In genomic region chr14:6604551-6604950, GRCm38 (mm10) we compare ENCODE assay signal across 11 mouse cellular contexts. TPM values are rescaled to one million over a fixed set of nuclear protein-coding genes. Genes with fewer than 3 reads are reported as not detected.
DNase-seq lines count a peak whose midpoint lies in the region; ATAC-seq and TF ChIP-seq lines count a peak whose summit lies in the region.
"Not testable (repeated sequence)": the region's sequence is repeated elsewhere in the genome, so short reads cannot be mapped to it uniquely, and the experiment has no call there.
"Had no signal": no experiment of that assay in that cellular context is flagged by ENCODE, and none has a peak within 500 bp of the region (broad histone marks: within the 10 kb centered on the region; RNA-seq: fewer than 3 reads in every experiment).

No protein-coding gene starts in this region.

- H3K9me3 ChIP-seq in embryonic facial prominence, embryonic 15.5 days (replicated peaks); heart, embryonic 14.5 days (ENCODE audit: control insufficient read depth, low read length); intestine, postnatal 0 days (ENCODE audit: control insufficient read depth); lung, embryonic 16.5 days (ENCODE audit: control insufficient read depth, low read length); neural tube, embryonic 14.5 days (ENCODE audit: control insufficient read depth, low read length): not testable (repeated sequence)

- peak; percentile 2 for DNase-seq in adrenal gland, postnatal 14 days
- peak; percentile 2 to 5 for DNase-seq in left cerebral cortex, postnatal 36 days (ENCODE audit: low spot score in 2 of 2)
- DNase-seq in thymus, postnatal 36 days, result peak; percentile 1 to 3

- TF ChIP-seq CTCF in intestine, postnatal 0 days (IDR thresholded peaks at IDR 0.05; ENCODE audit: low read depth), result not testable (repeated sequence)

- 6% methylated on average over 20 of the region's 20 CpGs for WGBS in embryonic facial prominence, embryonic 15.5 days
- WGBS in heart, embryonic 14.5 days, result 6% methylated on average over 17 of the region's 20 CpGs
- WGBS in intestine, postnatal 0 days, result 5% methylated on average over 16 of the region's 20 CpGs
- WGBS in lung, embryonic 16.5 days, result 5% methylated on average over 20 of the region's 20 CpGs
- WGBS in neural tube, embryonic 14.5 days, result 11% methylated on average over 15 of the region's 20 CpGs

- H3K27me3 ChIP-seq in embryonic facial prominence, embryonic 15.5 days; heart, embryonic 14.5 days (ENCODE audit: control insufficient read depth, insufficient read depth, low read length); intestine, postnatal 0 days (replicated peaks; ENCODE audit: control insufficient read depth, insufficient read depth, low read length); lung, embryonic 16.5 days (ENCODE audit: control insufficient read depth, insufficient read depth, low read depth, low read length); neural tube, embryonic 14.5 days (ENCODE audit: control insufficient read depth, insufficient read depth, low read length): not testable (repeated sequence)

- H3K4me1 ChIP-seq in embryonic facial prominence, embryonic 15.5 days; heart, embryonic 14.5 days (ENCODE audit: control insufficient read depth in 2 of 2, insufficient read depth in 2 of 2, low read length in 2 of 2); intestine, postnatal 0 days (replicated peaks; ENCODE audit: control insufficient read depth, insufficient read depth, low read length); lung, embryonic 16.5 days (replicated peaks; ENCODE audit: control insufficient read depth, insufficient read depth, low read length); neural tube, embryonic 14.5 days (ENCODE audit: control insufficient read depth, insufficient read depth, low read length): not testable (repeated sequence)

- not testable (repeated sequence) for H3K27ac ChIP-seq in embryonic facial prominence, embryonic 15.5 days (replicated peaks); heart, embryonic 14.5 days (replicated peaks in 1 of 2; ENCODE audit: control insufficient read depth in 1 of 2, insufficient read depth in 1 of 2, low read depth in 2 of 2, low read length in 2 of 2); intestine, postnatal 0 days (ENCODE audit: low read depth, low read length); lung, embryonic 16.5 days (ENCODE audit: low read length); neural tube, embryonic 14.5 days (ENCODE audit: low read depth, low read length)

- H3K36me3 ChIP-seq in embryonic facial prominence, embryonic 15.5 days; heart, embryonic 14.5 days (ENCODE audit: control insufficient read depth, insufficient read depth, low read length); intestine, postnatal 0 days (ENCODE audit: control insufficient read depth, insufficient read depth); lung, embryonic 16.5 days (ENCODE audit: control insufficient read depth, insufficient read depth, low read length); neural tube, embryonic 14.5 days (ENCODE audit: control insufficient read depth, insufficient read depth, low read length): not testable (repeated sequence)

- H3K9ac ChIP-seq in embryonic facial prominence, embryonic 15.5 days; intestine, postnatal 0 days (ENCODE audit: low read depth, low read length); lung, embryonic 16.5 days (ENCODE audit: low read length); neural tube, embryonic 14.5 days (replicated peaks; ENCODE audit: low read depth, low read length): not testable (repeated sequence)
- H3K9ac ChIP-seq in heart, embryonic 14.5 days (ENCODE audit: low read length), result peak overlapping the region; percentile 46

- H3K4me2 ChIP-seq in embryonic facial prominence, embryonic 15.5 days (replicated peaks), result peak overlapping the region; percentile 67
- H3K4me2 ChIP-seq in heart, embryonic 14.5 days (ENCODE audit: low read length), result peak overlapping the region; percentile 63
- H3K4me2 ChIP-seq in intestine, postnatal 0 days (replicated peaks; ENCODE audit: low read depth), result peak overlapping the region; percentile 65
- H3K4me2 ChIP-seq in lung, embryonic 16.5 days (ENCODE audit: low read depth, low read length), result peak overlapping the region; percentile 60
- H3K4me2 ChIP-seq in neural tube, embryonic 14.5 days (ENCODE audit: low read depth, low read length), result peak overlapping the region; percentile 57

- intact Hi-C loops in left cerebral cortex, postnatal 36 days (cut with DNase I), result not testable (repeated sequence)

- H3K4me3 ChIP-seq in embryonic facial prominence, embryonic 15.5 days (replicated peaks), result peak overlapping the region; percentile 39
- H3K4me3 ChIP-seq in heart, embryonic 14.5 days (ENCODE audit: control insufficient read depth in 1 of 2, insufficient read depth in 1 of 2, low read depth in 1 of 2, low read length in 2 of 2), result peak overlapping the region; percentile 29 to 35
- peak overlapping the region; percentile 18; the same call in 1 of the 2 replicates for H3K4me3 ChIP-seq in intestine, postnatal 0 days (ENCODE audit: low read depth, low read length)
- H3K4me3 ChIP-seq in lung, embryonic 16.5 days (ENCODE audit: low read length), result peak overlapping the region; percentile 39
- peak overlapping the region; percentile 26 for H3K4me3 ChIP-seq in neural tube, embryonic 14.5 days (ENCODE audit: low read depth, low read length)

- ATAC-seq in embryonic facial prominence, embryonic 15.5 days (ENCODE audit: insufficient number of reproducible peaks, low FRiP score, low TSS enrichment, low read depth); heart, embryonic 14.5 days (ENCODE audit: insufficient number of reproducible peaks, insufficient read depth, low FRiP score, low read depth); intestine, postnatal 0 days; lung, embryonic 16.5 days (ENCODE audit: low read depth); neural tube, embryonic 14.5 days (ENCODE audit: low read depth): not testable (repeated sequence)

RNA-seq across cellular contexts. Expression of gene Gm3629, which starts 14.1 kb away (rescaled TPM):
- total RNA-seq in adrenal gland, postnatal 14 days (2021), result 0.78 and 0.98 TPM in 2 replicates
- polyA plus RNA-seq in embryonic facial prominence, embryonic 15.5 days (2015; fragmentation: Nextera tagmentation; extraction: Ambion mirVana), result 0.24 TPM in 1 of 2 replicates, not detected in the other
- 0.77 and 1.3 TPM in 2 replicates for polyA plus RNA-seq in heart, embryonic 14.5 days (2014; fragmentation: Nextera tagmentation; extraction: Ambion mirVana)
- 0.29 TPM in 1 of 2 replicates, not detected in the other for polyA plus RNA-seq in intestine, postnatal 0 days (2015; fragmentation: Nextera tagmentation; extraction: Ambion mirVana)
- total RNA-seq in left cerebral cortex, postnatal 36 days (2021), result 1 to 10 TPM in 1 of 2 experiments, under 1 TPM in 1; 0.68 to 1.2 TPM
- polyA plus RNA-seq in lung, embryonic 16.5 days (2015; fragmentation: Nextera tagmentation; extraction: Ambion mirVana), result 0.19 TPM in 1 of 2 replicates, not detected in the other
- polyA plus RNA-seq in neural tube, embryonic 14.5 days (2014; fragmentation: Nextera tagmentation; extraction: Ambion mirVana), result 0.53 and 1.6 TPM in 2 replicates

RNA-seq across cellular contexts. Expression of gene Gm3460, which starts 17.7 kb away (rescaled TPM):
- not detected in 2 replicates for total RNA-seq in adrenal gland, postnatal 14 days (2021)
- not detected in 2 replicates for polyA plus RNA-seq in embryonic facial prominence, embryonic 15.5 days (2015; fragmentation: Nextera tagmentation; extraction: Ambion mirVana)
- not detected in 2 replicates for polyA plus RNA-seq in heart, embryonic 14.5 days (2014; fragmentation: Nextera tagmentation; extraction: Ambion mirVana)
- not detected in 2 replicates for polyA plus RNA-seq in intestine, postnatal 0 days (2015; fragmentation: Nextera tagmentation; extraction: Ambion mirVana)
- not detected for total RNA-seq in left cerebral cortex, postnatal 36 days (2021)
- polyA plus RNA-seq in lung, embryonic 16.5 days (2015; fragmentation: Nextera tagmentation; extraction: Ambion mirVana), result not detected in 2 replicates
- 0.78 TPM in 1 of 2 replicates, not detected in the other for polyA plus RNA-seq in neural tube, embryonic 14.5 days (2014; fragmentation: Nextera tagmentation; extraction: Ambion mirVana)
- total RNA-seq: gastrocnemius, postnatal 36 days; left cerebral cortex, postnatal 10 days had no signal
- polyA plus RNA-seq: CD4-positive, CD25-positive, alpha-beta regulatory T cell, adult 4 months had no signal
